Mouse (Mus musculus): ENCODE data around the gene Brca1. TPM values are rescaled to one million over a fixed set of nuclear protein-coding genes. Genes with fewer than 3 reads are reported as not detected.
A peak's percentile ranks its signal among the peaks of the same experiment; 100 is the strongest.
"Not testable (repeated sequence)": the region's sequence is repeated elsewhere in the genome, so short reads cannot be mapped to it uniquely, and the experiment has no call there.

Gene Brca1
- polyA plus RNA-seq (2015; fragmentation: Nextera tagmentation; extraction: Ambion mirVana), result 1.9 TPM in 2 replicates

GRCm38 (mm10) chr11:101551751-101552475, at the start of gene Brca1, which contains the start of gene Nbr1:
Gene Brca1, minus strand, starts transcription at chr11:101551955.
Gene Nbr1, plus strand, starts transcription at chr11:101552149.
- WGBS, result under 1% methylated on average over 41 of the region's 43 CpGs
- H3K9ac ChIP-seq (ENCODE audit: low read depth, low read length), result peak within 1 kb of the TSS; percentile 65
- no peaks in the 10 kb centered on the region for H3K27me3 ChIP-seq (ENCODE audit: control insufficient read depth, insufficient read depth, low read depth, low read length)
- peak within 1 kb of the TSS; percentile 75 for H3K4me2 ChIP-seq (ENCODE audit: low read length)
- H3K27ac ChIP-seq (ENCODE audit: low read length), result peak within 1 kb of the TSS; percentile 97
- H3K36me3 ChIP-seq (ENCODE audit: control insufficient read depth, insufficient read depth, low read length), result no peaks in the 10 kb centered on the region
- peak; percentile 85 for ATAC-seq
- H3K9me3 ChIP-seq (replicated peaks; ENCODE audit: control insufficient read depth, low read length, poor library complexity, severe bottlenecking), result no peaks in the 10 kb centered on the region
- peak within 1 kb of the TSS; percentile 61 for H3K4me3 ChIP-seq (ENCODE audit: low read depth, low read length)
- peaks cover 28% of the 10 kb centered on the region for H3K4me1 ChIP-seq (ENCODE audit: control insufficient read depth, insufficient read depth, low read length)

- H3K36me3 ChIP-seq (ENCODE audit: control insufficient read depth, insufficient read depth, low read length), result no peaks in the 10 kb centered on the region
- H3K4me3 ChIP-seq (ENCODE audit: low read depth, low read length), result no peak within 1 kb of the TSS
- H3K4me1 ChIP-seq (ENCODE audit: control insufficient read depth, insufficient read depth, low read length), result peaks cover under 1% of the 10 kb centered on the region; the same call in 1 of the 2 replicates
- no peak within 1 kb of the TSS for H3K4me2 ChIP-seq (ENCODE audit: low read length)
- no peak within 1 kb of the TSS for H3K9ac ChIP-seq (ENCODE audit: low read depth, low read length)
- H3K27ac ChIP-seq (ENCODE audit: low read length), result no peak within 1 kb of the TSS
- WGBS, result 86% methylated on average over 6 of the region's 6 CpGs
- no peak for ATAC-seq
- no peaks in the 10 kb centered on the region; the same call in 1 of the 2 replicates for H3K27me3 ChIP-seq (ENCODE audit: control insufficient read depth, insufficient read depth, low read depth, low read length)
- no peaks in the 10 kb centered on the region for H3K9me3 ChIP-seq (replicated peaks; ENCODE audit: control insufficient read depth, low read length, poor library complexity, severe bottlenecking)
Measured at GRCm38 (mm10) chr11:101599156-101599555, 47.4 kb upstream of the Brca1 start, which contains the start of gene Gm11634. Gene Gm11634, minus strand, starts transcription at chr11:101599256.

GRCm38 (mm10) chr11:101589989-101590624, 38.4 kb upstream of the Brca1 start:
- H3K4me2 ChIP-seq (ENCODE audit: low read length), result no peak overlapping the region
- no peak overlapping the region for H3K9ac ChIP-seq (ENCODE audit: low read depth, low read length)
- WGBS, result 77% methylated on average over 12 of the region's 12 CpGs
- H3K4me1 ChIP-seq (ENCODE audit: control insufficient read depth, insufficient read depth, low read length), result no peaks in the 10 kb centered on the region
- no peak overlapping the region for H3K27ac ChIP-seq (ENCODE audit: low read length)
- no peak for ATAC-seq
- no peaks in the 10 kb centered on the region for H3K9me3 ChIP-seq (replicated peaks; ENCODE audit: control insufficient read depth, low read length, poor library complexity, severe bottlenecking)
- H3K27me3 ChIP-seq (ENCODE audit: control insufficient read depth, insufficient read depth, low read depth, low read length), result no peaks in the 10 kb centered on the region
- 0 out of 2 replicates have a peak, but pooled peaks cover 4% of the 10 kb centered on the region for H3K36me3 ChIP-seq (ENCODE audit: control insufficient read depth, insufficient read depth, low read length)
- H3K4me3 ChIP-seq (ENCODE audit: low read depth, low read length), result no peak overlapping the region

GRCm38 (mm10) chr11:101589444-101589843, 37.7 kb upstream of the Brca1 start:
- Histone ChIP-seq H3K9me3 (replicated peaks; ENCODE audit: control insufficient read depth, low read length, poor library complexity, severe bottlenecking) (no peaks in the 10 kb centered on the region), H3K4me3 (ENCODE audit: low read depth, low read length) (no peak overlapping the region), H3K36me3 (ENCODE audit: control insufficient read depth, insufficient read depth, low read length) (0 out of 2 replicates have a peak, but pooled peaks cover 4% of the 10 kb centered on the region), H3K4me1 (ENCODE audit: control insufficient read depth, insufficient read depth, low read length) (no peaks in the 10 kb centered on the region), H3K4me2 (ENCODE audit: low read length) (no peak overlapping the region), H3K9ac (ENCODE audit: low read depth, low read length) (no peak overlapping the region), H3K27ac (ENCODE audit: low read length) (no peak overlapping the region), H3K27me3 (ENCODE audit: control insufficient read depth, insufficient read depth, low read depth, low read length) (no peaks in the 10 kb centered on the region)
- 28% methylated on average over 5 of the region's 5 CpGs for WGBS
- no peak for ATAC-seq

- Histone ChIP-seq H3K4me2 (ENCODE audit: low read length) (no peak overlapping the region), H3K4me3 (ENCODE audit: low read depth, low read length) (no peak overlapping the region), H3K36me3 (ENCODE audit: control insufficient read depth, insufficient read depth, low read length) (0 out of 2 replicates have a peak, but pooled peaks cover 4% of the 10 kb centered on the region), H3K9ac (ENCODE audit: low read depth, low read length) (no peak overlapping the region), H3K4me1 (ENCODE audit: control insufficient read depth, insufficient read depth, low read length) (no peaks in the 10 kb centered on the region), H3K27me3 (ENCODE audit: control insufficient read depth, insufficient read depth, low read depth, low read length) (no peaks in the 10 kb centered on the region), H3K9me3 (replicated peaks; ENCODE audit: control insufficient read depth, low read length, poor library complexity, severe bottlenecking) (no peaks in the 10 kb centered on the region), H3K27ac (ENCODE audit: low read length) (no peak overlapping the region)
- ATAC-seq, result no peak
- 96% methylated on average over 7 of the region's 7 CpGs for WGBS
Measured at GRCm38 (mm10) chr11:101588868-101589267, 37.1 kb upstream of the Brca1 start.

- 93% methylated on average over 10 of the region's 10 CpGs for WGBS
- no peak overlapping the region for H3K9ac ChIP-seq (ENCODE audit: low read depth, low read length)
- ATAC-seq, result no peak
- no peaks in the 10 kb centered on the region for H3K9me3 ChIP-seq (replicated peaks; ENCODE audit: control insufficient read depth, low read length, poor library complexity, severe bottlenecking)
- H3K36me3 ChIP-seq (ENCODE audit: control insufficient read depth, insufficient read depth, low read length), result 0 out of 2 replicates have a peak, but pooled peaks cover 4% of the 10 kb centered on the region
- H3K4me1 ChIP-seq (ENCODE audit: control insufficient read depth, insufficient read depth, low read length), result no peaks in the 10 kb centered on the region
- no peaks in the 10 kb centered on the region for H3K27me3 ChIP-seq (ENCODE audit: control insufficient read depth, insufficient read depth, low read depth, low read length)
- H3K27ac ChIP-seq (ENCODE audit: low read length), result no peak overlapping the region
- H3K4me2 ChIP-seq (ENCODE audit: low read length), result no peak overlapping the region
- no peak overlapping the region for H3K4me3 ChIP-seq (ENCODE audit: low read depth, low read length)
Measured at GRCm38 (mm10) chr11:101587676-101588075, 35.9 kb upstream of the Brca1 start.

GRCm38 (mm10) chr11:101585805-101586204, 34.0 kb upstream of the Brca1 start:
- WGBS, result 83% methylated on average over 4 of the region's 4 CpGs
- H3K4me1 ChIP-seq (ENCODE audit: control insufficient read depth, insufficient read depth, low read length), result peaks cover 4% of the 10 kb centered on the region; the same call in 1 of the 2 replicates
- no peak overlapping the region for H3K27ac ChIP-seq (ENCODE audit: low read length)
- H3K4me3 ChIP-seq (ENCODE audit: low read depth, low read length), result no peak overlapping the region
- H3K27me3 ChIP-seq (ENCODE audit: control insufficient read depth, insufficient read depth, low read depth, low read length), result no peaks in the 10 kb centered on the region
- H3K9ac ChIP-seq (ENCODE audit: low read depth, low read length), result no peak overlapping the region
- no peak overlapping the region for H3K4me2 ChIP-seq (ENCODE audit: low read length)
- ATAC-seq, result no peak
- peaks cover 8% of the 10 kb centered on the region for H3K36me3 ChIP-seq (ENCODE audit: control insufficient read depth, insufficient read depth, low read length)
- H3K9me3 ChIP-seq (replicated peaks; ENCODE audit: control insufficient read depth, low read length, poor library complexity, severe bottlenecking), result no peaks in the 10 kb centered on the region

- not testable (repeated sequence) for H3K4me3 ChIP-seq (ENCODE audit: low read depth, low read length); H3K4me2 ChIP-seq (ENCODE audit: low read length); H3K9me3 ChIP-seq (replicated peaks; ENCODE audit: control insufficient read depth, low read length, poor library complexity, severe bottlenecking); H3K9ac ChIP-seq (ENCODE audit: low read depth, low read length); ATAC-seq; H3K27me3 ChIP-seq (ENCODE audit: control insufficient read depth, insufficient read depth, low read depth, low read length); H3K27ac ChIP-seq (ENCODE audit: low read length); H3K4me1 ChIP-seq (ENCODE audit: control insufficient read depth, insufficient read depth, low read length)
- peaks cover 16% of the 10 kb centered on the region for H3K36me3 ChIP-seq (ENCODE audit: control insufficient read depth, insufficient read depth, low read length)
- 100% methylated on average over 1 of the region's 1 CpGs for WGBS
Measured at GRCm38 (mm10) chr11:101585031-101585430, 33.3 kb upstream of the Brca1 start.

- H3K9ac ChIP-seq (ENCODE audit: low read depth, low read length), result no peak overlapping the region
- H3K4me1 ChIP-seq (ENCODE audit: control insufficient read depth, insufficient read depth, low read length), result peaks cover 4% of the 10 kb centered on the region; the same call in 1 of the 2 replicates
- H3K4me3 ChIP-seq (ENCODE audit: low read depth, low read length), result no peak overlapping the region
- no peak overlapping the region for H3K27ac ChIP-seq (ENCODE audit: low read length)
- no peaks in the 10 kb centered on the region for H3K9me3 ChIP-seq (replicated peaks; ENCODE audit: control insufficient read depth, low read length, poor library complexity, severe bottlenecking)
- no peaks in the 10 kb centered on the region for H3K27me3 ChIP-seq (ENCODE audit: control insufficient read depth, insufficient read depth, low read depth, low read length)
- ATAC-seq, result no peak
- H3K4me2 ChIP-seq (ENCODE audit: low read length), result no peak overlapping the region
- H3K36me3 ChIP-seq (ENCODE audit: control insufficient read depth, insufficient read depth, low read length), result peaks cover 28% of the 10 kb centered on the region
- WGBS, result 87% methylated on average over 2 of the region's 2 CpGs
Measured at GRCm38 (mm10) chr11:101583205-101583604, 31.4 kb upstream of the Brca1 start.
